ENCODE assay signal across 29 mouse cellular contexts in the genomic region with DNA sequence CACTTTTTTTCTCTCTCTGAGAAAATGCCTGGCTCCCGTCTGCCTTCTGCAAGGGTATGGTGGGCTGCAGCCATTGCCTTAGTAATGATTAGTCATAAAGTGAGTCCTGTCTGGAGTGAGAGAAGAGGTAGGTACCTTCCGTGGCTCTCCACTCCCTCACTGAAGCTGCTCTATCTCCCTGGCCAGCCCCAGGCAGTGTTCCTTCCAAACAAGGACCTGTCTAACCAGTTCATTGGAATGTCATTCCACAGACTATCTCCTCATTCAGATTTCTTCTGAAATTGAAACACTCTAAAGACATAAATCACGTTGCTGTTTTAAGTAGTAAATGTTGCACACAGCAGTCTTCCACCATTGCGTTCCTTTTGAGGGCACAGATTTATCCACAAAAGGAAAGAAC.
A peak's percentile ranks its signal among the peaks of the same experiment; 100 is the strongest.
DNase-seq lines count a peak whose midpoint lies in the region; ATAC-seq and TF ChIP-seq lines count a peak whose summit lies in the region.
"Had no signal": no experiment of that assay in that cellular context is flagged by ENCODE, and none has a peak within 500 bp of the region (broad histone marks: within the 10 kb centered on the region; RNA-seq: fewer than 3 reads in every experiment).

No protein-coding gene starts in this region.

- no peak for ATAC-seq in kidney, postnatal 0 days (replicated peaks; ENCODE audit: low FRiP score, low read depth)
- no peak for ATAC-seq in embryonic facial prominence, embryonic 15.5 days (ENCODE audit: insufficient number of reproducible peaks, low FRiP score, low TSS enrichment, low read depth)
- ATAC-seq: forebrain, embryonic 13.5 days; Patski had no signal

- WGBS in kidney, postnatal 0 days = 51% methylated on average over 4 of the region's 4 CpGs
- 61% methylated on average over 4 of the region's 4 CpGs for WGBS in embryonic facial prominence, embryonic 10.5 days
- WGBS in embryonic facial prominence, embryonic 15.5 days = 43% methylated on average over 4 of the region's 4 CpGs

- H3K4me3 ChIP-seq in kidney, postnatal 0 days (replicated peaks; ENCODE audit: low read depth, low read length) = no peak overlapping the region
- H3K4me3 ChIP-seq in embryonic facial prominence, embryonic 10.5 days = no peak overlapping the region
- no peak overlapping the region for H3K4me3 ChIP-seq in embryonic facial prominence, embryonic 15.5 days (replicated peaks)
- H3K4me3 ChIP-seq: forebrain, embryonic 13.5 days; heart, embryonic 13.5 days; hindbrain, embryonic 12.5 days; limb, embryonic 13.5 days; midbrain, embryonic 12.5 days had no signal

- H3K9ac ChIP-seq in kidney, postnatal 0 days (ENCODE audit: low read depth, low read length) = no peak overlapping the region
- no peak overlapping the region for H3K9ac ChIP-seq in embryonic facial prominence, embryonic 15.5 days
- H3K9ac ChIP-seq: forebrain, embryonic 13.5 days; heart, embryonic 13.5 days; hindbrain, embryonic 12.5 days; limb, embryonic 13.5 days; liver, embryonic 14.5 days; midbrain, embryonic 12.5 days had no signal

- H3K4me2 ChIP-seq in kidney, postnatal 0 days (ENCODE audit: low read length) = no peak overlapping the region
- no peak overlapping the region for H3K4me2 ChIP-seq in embryonic facial prominence, embryonic 15.5 days (replicated peaks)
- H3K4me2 ChIP-seq: forebrain, embryonic 13.5 days; heart, embryonic 13.5 days; hindbrain, embryonic 12.5 days; limb, embryonic 13.5 days; midbrain, embryonic 12.5 days had no signal

- no peaks in the 10 kb centered on the region for H3K27me3 ChIP-seq in kidney, postnatal 0 days (ENCODE audit: insufficient read depth, low read length)
- H3K27me3 ChIP-seq in embryonic facial prominence, embryonic 10.5 days (replicated peaks; ENCODE audit: low read depth, poor library complexity, severe bottlenecking) = no peaks in the 10 kb centered on the region
- no peaks in the 10 kb centered on the region for H3K27me3 ChIP-seq in embryonic facial prominence, embryonic 15.5 days
- H3K27me3 ChIP-seq: CH12.LX; forebrain, embryonic 13.5 days; heart, embryonic 13.5 days; hindbrain, embryonic 12.5 days; limb, embryonic 13.5 days; midbrain, embryonic 12.5 days; Patski had no signal

- DNase-seq in kidney, postnatal 0 days (ENCODE audit: low spot score) = peak; percentile 6
- DNase-seq in kidney, postnatal 4 days = no peak
- peak; percentile 27 for DNase-seq in embryonic facial prominence, embryonic 10.5 days (ENCODE audit: low spot score)
- DNase-seq in mesoderm, embryonic 11.5 days (ENCODE audit: low read depth, low spot score) = peak; percentile 10
- DNase-seq in c-Kit-positive CD71-positive TER-119-positive erythroid progenitor cells, embryonic 14.5 days (ENCODE audit: low spot score) = no peak
- no peak for DNase-seq in right cerebral cortex, postnatal 14 days
- DNase-seq in right cerebral cortex, postnatal 36 days (ENCODE audit: low spot score in 2 of 2) = no peak
- DNase-seq: adrenal gland, adult 2 months; B cell, adult 2 months; cerebellum, adult 11-12 months; cerebellum, postnatal 10 days; gastrocnemius, postnatal 10 days; heart, adult 11 months; kidney, adult 8-10 months; kidney, postnatal 25 days; layer of hippocampus, postnatal 36 days; lung, postnatal 10 days; spleen, adult 18-20 months; thymus, postnatal 25 days had no signal

- no peak overlapping the region for H3K27ac ChIP-seq in kidney, postnatal 0 days
- no peak overlapping the region for H3K27ac ChIP-seq in embryonic facial prominence, embryonic 10.5 days (replicated peaks)
- peak overlapping the region; percentile 52 for H3K27ac ChIP-seq in embryonic facial prominence, embryonic 15.5 days (replicated peaks)
- H3K27ac ChIP-seq: forebrain, embryonic 13.5 days; heart, embryonic 13.5 days; hindbrain, embryonic 12.5 days; limb, embryonic 13.5 days; liver, embryonic 14.5 days; midbrain, embryonic 12.5 days had no signal

- no peaks in the 10 kb centered on the region for H3K36me3 ChIP-seq in kidney, postnatal 0 days (ENCODE audit: insufficient read depth, low read length)
- no peaks in the 10 kb centered on the region for H3K36me3 ChIP-seq in embryonic facial prominence, embryonic 10.5 days (replicated peaks)
- H3K36me3 ChIP-seq in embryonic facial prominence, embryonic 15.5 days = no peaks in the 10 kb centered on the region
- H3K36me3 ChIP-seq: G1E; heart, embryonic 13.5 days; hindbrain, embryonic 12.5 days; limb, embryonic 13.5 days; midbrain, embryonic 12.5 days had no signal

- no peaks in the 10 kb centered on the region for H3K9me3 ChIP-seq in kidney, postnatal 0 days (replicated peaks; ENCODE audit: low read length)
- H3K9me3 ChIP-seq in embryonic facial prominence, embryonic 10.5 days = no peaks in the 10 kb centered on the region
- H3K9me3 ChIP-seq in embryonic facial prominence, embryonic 15.5 days (replicated peaks) = no peaks in the 10 kb centered on the region
- H3K9me3 ChIP-seq: forebrain, embryonic 13.5 days; heart, embryonic 13.5 days; hindbrain, embryonic 12.5 days; limb, embryonic 13.5 days; midbrain, embryonic 12.5 days had no signal

- no peaks in the 10 kb centered on the region for H3K4me1 ChIP-seq in kidney, postnatal 0 days (replicated peaks; ENCODE audit: insufficient read depth, low read length)
- H3K4me1 ChIP-seq in embryonic facial prominence, embryonic 10.5 days = no peaks in the 10 kb centered on the region
- H3K4me1 ChIP-seq in embryonic facial prominence, embryonic 15.5 days = no peaks in the 10 kb centered on the region
- H3K4me1 ChIP-seq: forebrain, embryonic 13.5 days; heart, embryonic 13.5 days; hindbrain, embryonic 12.5 days; limb, embryonic 13.5 days; midbrain, embryonic 12.5 days had no signal

- no peak for TF ChIP-seq CTCF in kidney, postnatal 0 days (IDR thresholded peaks at IDR 0.05; ENCODE audit: low read depth)

Comparison
In these comparisons a context has a peak if more than half of its experiments do, and no peak if none do; other contexts are left out.
1. DNase-seq: peak in kidney, postnatal 0 days (single experiment), embryonic facial prominence, embryonic 10.5 days (single experiment) and mesoderm, embryonic 11.5 days (single experiment); none in kidney, postnatal 4 days (0 of 2), c-Kit-positive CD71-positive TER-119-positive erythroid progenitor cells, embryonic 14.5 days (single experiment), right cerebral cortex, postnatal 14 days (single experiment) and right cerebral cortex, postnatal 36 days (0 of 2).